Mouse (Mus musculus) testis, adult 2 months (tissue): Measurements from ENCODE around the gene Cpne5.

Experiments
- CTCF ChIP-seq: fragments of 200-500 bp; IDR thresholded peaks from 2 replicates; pipeline ENCODE4 v1.5.1; 2012; ENCODE audit warnings: low read depth, mild to moderate bottlenecking, inconsistent platforms, low read length, moderate library complexity; ENCODE audit not compliant: control insufficient read depth, insufficient read depth, insufficient replicate concordance
- POLR2A ChIP-seq: fragments of 200-500 bp; IDR thresholded peaks from 2 replicates; pipeline ENCODE4 v1.6.1; 2012; ENCODE audit warnings: low read depth, mild to moderate bottlenecking, inconsistent platforms, low read length, moderate library complexity; ENCODE audit not compliant: control insufficient read depth

GRCm38 (mm10) chr17:29237267-29237771 lies 648 bp downstream of the Cpne5 start:
- no peak for TF ChIP-seq POLR2A
- TF ChIP-seq CTCF: no peak
